Mouse (Mus musculus) Patski (cell line): ENCODE data around the gene Zc3h10. TPM values are rescaled to one million over a fixed set of nuclear protein-coding genes. Genes with fewer than 3 reads are reported as not detected.
A peak's percentile ranks its signal among the peaks of the same experiment; 100 is the strongest.

Experiments used
- ATAC-seq: fragments of 100-300 bp; one replicate; pipeline ENCODE4 v1.8.0; 2021
- CTCF ChIA-PET: fragments of 350-600 bp; sonication (Branson Sonifier 250); formaldehyde crosslinking; loops from one replicate; lab custom pipeline; 2022; ENCODE audit warnings: inconsistent platforms; lab: Charles Lee
- POLR2A ChIA-PET: fragments of 350-600 bp; sonication (Branson Sonifier 250); formaldehyde crosslinking; loops from one replicate; lab custom pipeline; 2022; ENCODE audit warnings: antibody characterized with exemption, inconsistent platforms; lab: Charles Lee
- DNase-seq: peaks from one replicate; pipeline ENCODE4 v3.0.0-alpha.2; 2011; ENCODE audit warnings: low read depth, low spot score
- H3K27me3 ChIP-seq: fragments of 371-371 bp; one replicate; pipeline ENCODE4 v1.5.1; 2021
- CTCF ChIP-seq: fragments of 100-300 bp; IDR thresholded peaks from one replicate; pipeline ENCODE4 v1.5.1; 2021
- in situ Hi-C: fragments of 300-500 bp; cut with MboI; formaldehyde crosslinking; loops from 3 replicates; pipeline ENCODE4 v1.11.1; 2018; ENCODE audit warnings: low pct_unique_long_range_greater_than_20kb, mixed read lengths
- polyA plus RNA-seq: library from polyadenylated mRNA; unstranded; gene quantifications from one replicate; pipeline ENCODE4 v1.2.3, GENCODE M21; 2021

Zc3h10 gene
- polyA plus RNA-seq, 1 experiment from 2014 or later = 16.8 TPM

DNA sequence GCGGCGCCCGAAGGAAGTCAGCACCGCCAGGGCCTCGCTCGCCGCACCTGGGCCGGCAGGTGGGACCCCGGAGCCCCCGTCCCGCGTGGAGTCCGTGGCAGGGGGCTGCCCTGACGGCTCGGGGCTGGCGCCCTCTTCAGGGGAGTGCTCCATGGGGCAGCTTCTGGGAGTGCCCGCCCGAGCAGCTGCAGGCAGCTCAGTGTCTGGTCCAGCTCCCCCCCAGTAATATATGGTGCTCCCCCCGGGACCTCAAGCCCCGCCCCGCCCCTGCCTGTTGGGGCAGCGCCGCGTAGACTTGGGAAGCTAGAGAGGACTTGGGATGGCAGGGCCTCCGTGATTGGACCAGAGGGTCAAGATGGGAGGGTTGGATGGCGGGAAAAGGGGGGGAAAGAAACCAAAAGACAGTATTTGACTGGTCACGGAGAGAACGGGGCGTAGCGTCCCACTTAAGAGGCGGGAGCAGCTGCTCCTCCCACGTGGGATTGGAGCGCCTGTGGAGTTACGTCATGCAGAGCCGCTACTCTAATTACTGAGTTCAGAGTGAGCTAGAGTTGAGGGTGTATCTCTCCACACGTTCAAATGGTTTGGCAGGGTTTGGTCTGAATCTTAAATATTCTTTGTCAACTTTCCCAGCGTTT is 21.8 kb downstream of the Zc3h10 start, which contains the start of gene Esyt1:
Gene Esyt1, minus strand, starts transcription at position 201 of the 638 bp plus-strand sequence.
- H3K27me3 ChIP-seq = no peaks in the 10 kb centered on the region
- CTCF ChIA-PET = interaction anchor here (0.6 to 4.9 kb wide), 8 partner anchors 10 to 336 kb away, joined by 3 to 25 read pairs (median 5); no protein-coding TSS in a partner anchor
- DNase-seq (peak; percentile 98), ATAC-seq (peak; percentile 93)
- POLR2A ChIA-PET = interaction anchor here (0.7 to 3.1 kb wide), 6 partner anchors 10 to 37 kb away, joined by 3 to 12 read pairs (median 4); partner anchors contain the start of gene Myl6
- in situ Hi-C loops = no loop called here
- TF ChIP-seq CTCF = no peak

GRCm38 (mm10) chr10:128524732-128525662 is 22.6 kb downstream of the Zc3h10 start:
- DNase-seq = no peak
- ATAC-seq = peak; percentile 54
- TF ChIP-seq CTCF = no peak
- in situ Hi-C loops = no loop called here
- POLR2A ChIA-PET = interaction anchor here (0.6 to 3.1 kb wide), 11 partner anchors 10 to 65 kb away, joined by 3 to 12 read pairs (median 5); partner anchors contain the start of genes Myl6 and Zc3h10
- H3K27me3 ChIP-seq = no peaks in the 10 kb centered on the region
- CTCF ChIA-PET = interaction anchor here (1.0 to 4.9 kb wide), 8 partner anchors 11 to 149 kb away, joined by 3 to 25 read pairs (median 5); no protein-coding TSS in a partner anchor

GRCm38 (mm10) chr10:128524111-128524731 is 23.4 kb downstream of the Zc3h10 start:
- ChIA-PET POLR2A (interaction anchor here (0.6 to 3.1 kb wide), 8 partner anchors 11 to 76 kb away, joined by 3 to 12 read pairs (median 5); partner anchors contain the start of genes Myl6 and Zc3h10), CTCF (interaction anchor here (1.4 to 4.9 kb wide), 2 partner anchors 12 to 14 kb away, joined by 3 to 25 read pairs; no protein-coding TSS in a partner anchor)
- H3K27me3 ChIP-seq = no peaks in the 10 kb centered on the region
- in situ Hi-C loops = no loop called here
- DNase-seq = no peak
- TF ChIP-seq CTCF = no peak
- ATAC-seq = no peak

DNA sequence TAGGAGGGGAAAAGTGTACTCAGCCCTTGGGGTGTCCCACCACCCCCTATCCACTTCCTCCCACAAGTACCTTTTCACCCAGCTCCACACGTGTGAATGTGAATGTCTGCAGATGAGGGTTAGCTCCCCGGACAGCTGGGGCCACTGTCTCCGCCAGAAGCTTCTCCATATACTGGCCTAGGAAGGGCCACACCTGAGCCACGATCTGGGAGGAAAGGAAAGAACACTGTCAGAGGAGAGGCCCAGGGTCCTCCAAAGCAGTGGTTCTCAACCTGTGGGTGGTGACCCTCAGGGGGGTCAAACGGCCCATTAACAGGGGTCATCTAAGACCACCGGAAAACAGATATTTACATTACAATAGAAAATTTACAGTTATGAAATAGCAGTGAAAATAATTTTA is 25.2 kb downstream of the Zc3h10 start:
- POLR2A ChIA-PET = interaction anchor here (1.1 kb wide), 1 partner anchor 10 kb away, joined by 5 read pairs; no protein-coding TSS in a partner anchor
- DNase-seq = no peak
- CTCF ChIA-PET = interaction anchor here (2.4 kb wide), 1 partner anchor 10 kb away, joined by 6 read pairs; no protein-coding TSS in a partner anchor
- no peak for TF ChIP-seq CTCF
- ATAC-seq = no peak
- in situ Hi-C loops = no loop called here
- H3K27me3 ChIP-seq = no peaks in the 10 kb centered on the region

DNA sequence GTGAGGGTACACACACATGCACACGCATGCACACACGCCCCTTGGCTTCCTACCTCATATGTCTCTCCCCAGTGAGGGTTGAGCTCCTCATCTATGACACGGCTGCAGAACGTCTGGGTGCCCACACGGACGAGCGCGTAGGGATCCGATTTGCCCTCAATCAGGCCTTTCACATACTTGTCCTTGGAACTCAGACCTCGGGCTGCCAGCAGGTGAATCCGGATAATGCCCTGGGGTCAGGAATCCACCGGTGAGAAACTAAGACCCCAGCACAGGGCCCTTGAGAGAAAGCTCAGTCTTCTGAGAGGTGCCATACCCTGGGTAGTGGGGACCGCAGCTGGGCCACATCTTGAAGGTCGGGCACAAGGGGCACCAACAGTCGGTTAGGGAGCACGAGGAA is 27.0 kb downstream of the Zc3h10 start:
- in situ Hi-C loops = no loop called here
- H3K27me3 ChIP-seq = no peaks in the 10 kb centered on the region
- DNase-seq (no peak), ATAC-seq (no peak)
- TF ChIP-seq CTCF = no peak
- ChIA-PET POLR2A (no interaction called here), CTCF (interaction anchor here (1.3 to 3.1 kb wide), 3 partner anchors 11 to 22 kb away, joined by 3 to 7 read pairs (median 6); partner anchors contain the start of gene Myl6b)

- CTCF ChIA-PET = interaction anchor here (1.3 to 3.1 kb wide), 6 partner anchors 9 to 22 kb away, joined by 3 to 8 read pairs (median 6); no protein-coding TSS in a partner anchor
- POLR2A ChIA-PET = interaction anchor here (0.7 to 1.3 kb wide), 2 partner anchors 9 to 15 kb away, joined by 3 to 7 read pairs; no protein-coding TSS in a partner anchor
- H3K27me3 ChIP-seq = no peaks in the 10 kb centered on the region
- in situ Hi-C loops = no loop called here
- TF ChIP-seq CTCF = no peak
- no peak for DNase-seq
- ATAC-seq = no peak
These were observed 28.7 kb downstream of the Zc3h10 start for GRCm38 (mm10) chr10:128518833-128519232.

DNA sequence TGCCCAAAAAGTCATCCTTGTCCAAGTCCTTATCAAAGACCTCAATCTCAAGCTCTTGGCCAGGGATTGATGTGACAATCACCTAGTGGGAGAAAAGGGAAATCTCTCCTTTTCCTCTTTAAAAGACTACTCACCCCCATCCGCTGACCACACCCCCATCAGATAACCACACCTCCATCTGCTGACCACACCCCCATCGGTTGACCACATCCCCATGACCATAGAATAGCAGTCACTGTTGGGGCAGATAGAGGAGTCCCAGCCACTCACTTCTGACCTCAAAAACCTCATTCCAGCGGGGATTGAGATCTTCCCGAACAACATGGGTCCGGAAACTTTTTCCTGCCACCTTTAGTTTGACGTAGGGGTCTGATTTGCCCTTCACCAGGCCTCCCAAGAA is 30.9 kb downstream of the Zc3h10 start:
- in situ Hi-C loops = no loop called here
- CTCF ChIA-PET = no interaction called here
- POLR2A ChIA-PET = no interaction called here
- no peak for ATAC-seq
- no peak for TF ChIP-seq CTCF
- H3K27me3 ChIP-seq = no peaks in the 10 kb centered on the region
- no peak for DNase-seq

DNA sequence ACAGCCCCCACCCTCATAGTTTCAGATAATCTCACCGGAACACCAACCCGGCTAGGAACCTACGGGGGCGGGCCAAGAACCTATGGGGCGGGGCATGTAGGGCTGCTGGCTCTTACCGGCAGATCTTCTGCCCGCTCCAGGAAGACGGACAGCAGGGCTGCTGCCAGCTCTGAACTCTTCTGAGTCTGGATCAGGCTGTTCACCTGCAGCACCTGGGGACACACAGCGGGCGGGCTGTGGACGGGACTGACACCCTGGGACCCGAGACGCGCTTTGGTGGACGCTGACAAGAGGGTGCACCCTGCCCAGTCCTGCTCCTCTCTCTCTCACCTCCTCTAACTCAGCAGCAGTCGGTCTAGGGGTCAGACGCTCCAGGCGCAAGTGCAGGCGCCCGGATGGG is 31.5 kb downstream of the Zc3h10 start:
- CTCF ChIA-PET = interaction anchor here (1.2 kb wide), 1 partner anchor 97 kb away, joined by 3 read pairs; no protein-coding TSS in a partner anchor
- ATAC-seq = no peak
- POLR2A ChIA-PET = no interaction called here

DNA sequence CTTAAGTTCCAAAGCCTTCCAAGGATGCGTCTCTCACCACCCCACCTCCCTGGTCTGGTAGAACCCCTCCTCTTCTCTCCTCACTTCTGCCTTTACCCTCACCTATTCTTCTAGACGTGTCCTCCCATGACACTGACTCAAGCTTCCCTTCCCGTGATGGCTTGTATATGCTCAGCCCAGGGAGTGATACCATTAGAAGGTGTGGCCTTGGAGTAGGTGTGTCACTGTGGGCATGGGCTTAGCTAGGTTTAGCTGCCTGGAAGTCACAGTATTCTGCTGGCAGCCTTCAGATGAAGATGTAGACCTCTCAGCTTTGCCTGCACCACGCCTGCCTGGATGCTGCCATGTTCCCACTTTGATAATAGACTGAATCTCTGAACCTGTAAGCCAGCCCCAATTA is 32.5 kb downstream of the Zc3h10 start:
- CTCF ChIA-PET = interaction anchor here (1.2 kb wide), 1 partner anchor 98 kb away, joined by 3 read pairs; no protein-coding TSS in a partner anchor
- POLR2A ChIA-PET = interaction anchor here (3.9 kb wide), 1 partner anchor 10 kb away, joined by 12 read pairs; the partner anchor contains the start of gene Esyt1

More for the DNA sequence above, 31.5 kb downstream of the Zc3h10 start:
- no peaks in the 10 kb centered on the region for H3K27me3 ChIP-seq
- no peak for DNase-seq
- TF ChIP-seq CTCF = no peak
- in situ Hi-C loops = no loop called here

More for the DNA sequence above, 32.5 kb downstream of the Zc3h10 start:
- in situ Hi-C loops = no loop called here
- DNase-seq (no peak), ATAC-seq (no peak)
- no peaks in the 10 kb centered on the region for H3K27me3 ChIP-seq
- no peak for TF ChIP-seq CTCF
